Mouse (Mus musculus) liver, postnatal 0 days (tissue): ENCODE measurements around the gene Plcb3. TPM values are rescaled to one million over a fixed set of nuclear protein-coding genes. Genes with fewer than 3 reads are reported as not detected.
A peak's percentile ranks its signal among the peaks of the same experiment; 100 is the strongest.

Experiments used
- ATAC-seq: fragments of 200-750 bp; cut with Nextera tagmentation; 2 replicates; pipeline ENCODE4 v1.8.0; 2017; ENCODE audit warnings: mild to moderate bottlenecking, moderate library complexity
- DNase-seq: peaks from one replicate; pipeline ENCODE4 v3.0.0-alpha.2; 2016
- H3K27ac ChIP-seq: fragments of 300-500 bp; sonication (generic); 2 replicates; pipeline ENCODE4 v1.5.1; 2014; ENCODE audit warnings: antibody characterized with exemption, moderate library complexity, mild to moderate bottlenecking, low read depth
- H3K27me3 ChIP-seq: fragments of 300-500 bp; sonication (generic); 2 replicates; pipeline ENCODE4 v1.6.1; 2014; ENCODE audit warnings: low read length, control low read depth, mixed read lengths; ENCODE audit not compliant: insufficient read depth
- H3K36me3 ChIP-seq: fragments of 300-500 bp; sonication (generic); replicated peaks from 2 replicates; pipeline ENCODE4 v1.6.1; 2014; ENCODE audit warnings: mild to moderate bottlenecking, control low read depth, low read length, moderate library complexity, mixed read lengths; ENCODE audit not compliant: insufficient read depth
- H3K4me1 ChIP-seq: fragments of 300-500 bp; sonication (generic); 2 replicates; pipeline ENCODE4 v1.6.1; 2014; ENCODE audit warnings: antibody characterized with exemption, mild to moderate bottlenecking, control low read depth; ENCODE audit not compliant: insufficient read depth
- H3K4me2 ChIP-seq: fragments of 300-500 bp; sonication (generic); 2 replicates; pipeline ENCODE4 v1.6.1; 2014; ENCODE audit warnings: low read depth, mild to moderate bottlenecking, low read length, moderate library complexity, mixed read lengths
- H3K4me3 ChIP-seq: fragments of 300-500 bp; sonication (generic); 2 replicates; pipeline ENCODE4 v1.5.1; 2014; ENCODE audit warnings: low read depth, low read length
- H3K9ac ChIP-seq: fragments of 300-500 bp; sonication (generic); replicated peaks from 2 replicates; pipeline ENCODE4 v1.6.1; 2014; ENCODE audit warnings: mild to moderate bottlenecking, moderate library complexity
- H3K9me3 ChIP-seq: fragments of 300-500 bp; sonication (generic); 2 replicates; pipeline ENCODE4 v1.6.1; 2016; ENCODE audit warnings: mild to moderate bottlenecking, control low read depth, low read length, mixed read lengths
- CTCF ChIP-seq: sonication (generic); IDR thresholded peaks from 2 replicates; pipeline ENCODE4 v1.5.1; 2016; ENCODE audit warnings: antibody characterized with exemption, low read depth
- EP300 ChIP-seq: IDR thresholded peaks from 2 replicates; pipeline ENCODE4 v1.6.1; 2016; ENCODE audit warnings: antibody characterized with exemption, low read depth, mild to moderate bottlenecking
- WGBS: fragments of 180-500 bp; shearing (Covaris S2); extraction: QIAGEN DNeasy Blood & Tissue Kit; methylation state at CpG from one replicate; pipeline ENCODE4 v1.1.7; 2014; ENCODE audit not compliant: insufficient replicate concordance; 5-methylcytosine and 5-hydroxymethylcytosine counted together
- polyA plus RNA-seq: library from polyadenylated mRNA; unstranded; fragments of >200 nt; fragmentation: Nextera tagmentation; extraction: Ambion mirVana; gene quantifications from 2 replicates; pipeline ENCODE4 v1.2.1, GENCODE M21; 2015

Plcb3 gene
- 3.5 and 3.6 TPM in 2 replicates for polyA plus RNA-seq

DNA sequence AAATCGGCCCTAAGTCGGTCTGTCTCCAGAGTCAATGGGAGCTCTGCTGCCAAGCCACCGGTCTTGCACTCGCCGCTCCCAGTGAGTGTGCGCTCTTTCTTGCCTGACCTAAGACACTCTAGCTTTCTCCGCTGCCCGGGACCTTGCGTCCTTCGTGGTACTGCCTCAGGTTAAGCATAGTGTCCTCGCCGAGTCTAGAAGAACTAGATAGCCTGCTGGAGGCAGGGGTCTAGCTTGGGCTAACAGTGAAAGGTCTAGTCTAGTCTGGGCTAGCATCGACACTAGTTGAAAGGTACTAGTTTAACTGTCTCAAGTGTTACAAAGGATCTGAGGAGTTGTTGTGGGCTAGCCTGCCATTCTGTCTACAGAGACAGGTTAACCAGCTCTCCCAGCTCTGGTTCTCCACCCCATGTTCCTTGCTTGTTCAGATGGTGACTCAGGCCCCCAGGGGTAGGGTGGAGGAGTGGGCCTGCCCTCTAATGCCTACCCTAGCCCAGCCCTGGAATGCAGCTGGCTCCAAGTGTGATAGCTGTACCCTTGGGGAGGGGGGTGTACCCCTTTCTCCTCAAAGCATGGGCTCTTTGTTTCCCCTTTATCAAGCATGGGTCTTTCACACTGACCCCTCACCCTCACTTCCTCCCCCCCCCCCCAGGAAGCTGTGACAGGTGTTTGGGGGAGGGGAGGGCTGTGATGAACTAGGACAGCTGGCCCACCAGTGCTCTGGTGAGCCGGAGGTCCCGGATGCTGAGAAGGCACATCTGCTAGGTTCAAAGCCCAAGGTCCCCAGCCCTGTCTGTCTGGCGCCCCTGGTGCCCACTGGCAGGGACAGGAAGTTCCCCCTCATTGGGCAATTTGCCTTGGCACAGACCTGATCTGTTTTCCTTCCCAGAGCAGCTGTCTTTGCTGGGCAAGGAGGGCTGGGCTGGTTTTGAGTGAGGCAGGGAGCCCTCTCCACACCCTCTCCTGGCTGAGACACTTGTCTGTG, at the start of gene Plcb3:
TSS of gene Plcb3 (minus strand) at position 934 of the 985 bp plus-strand sequence.
- Histone ChIP-seq H3K4me2 (peak within 1 kb of the TSS; percentile 98), H3K27ac (peak within 1 kb of the TSS; percentile 88), H3K4me1 (peaks cover 37% of the 10 kb centered on the region), H3K9ac (peak within 1 kb of the TSS; percentile 74), H3K36me3 (peaks cover 7% of the 10 kb centered on the region), H3K9me3 (no peaks in the 10 kb centered on the region), H3K27me3 (no peaks in the 10 kb centered on the region), H3K4me3 (peak within 1 kb of the TSS; percentile 65)
- ATAC-seq = no peak
- DNase-seq = peak; percentile 79
- peak; percentile 60 for TF ChIP-seq CTCF
- TF ChIP-seq EP300 = peak; percentile 36; the same call in 1 of the 2 replicates
- under 1% methylated on average over 16 of the region's 16 CpGs for WGBS

GRCm38 (mm10) chr19:7020224-7020641, 44.0 kb upstream of the Plcb3 start:
- H3K27ac ChIP-seq = peak overlapping the region; percentile 97
- ATAC-seq (peak; percentile 12), DNase-seq (peak; percentile 74)
- H3K9me3 ChIP-seq = no peaks in the 10 kb centered on the region
- TF ChIP-seq EP300 (no peak), CTCF (peak; percentile 93)
- H3K4me2 ChIP-seq = peak overlapping the region; percentile 80
- H3K36me3 ChIP-seq = peaks cover 56% of the 10 kb centered on the region
- peaks cover 18% of the 10 kb centered on the region for H3K4me1 ChIP-seq
- WGBS = 18% methylated on average over 3 of the region's 3 CpGs
- peak overlapping the region; percentile 73; the same call in 1 of the 2 replicates for H3K9ac ChIP-seq
- no peaks in the 10 kb centered on the region for H3K27me3 ChIP-seq
- H3K4me3 ChIP-seq = no peak overlapping the region

- peak; percentile 83 for DNase-seq
- H3K4me2 ChIP-seq = peak within 1 kb of the TSS; percentile 80
- WGBS = 30% methylated on average over 5 of the region's 5 CpGs
These were observed 42.9 kb upstream of the Plcb3 start, which contains the start of gene Fermt3 for GRCm38 (mm10) chr19:7019191-7019590. Gene Fermt3 (minus strand): TSS chr19:7019469.

GRCm38 (mm10) chr19:7018546-7018945, 42.3 kb upstream of the Plcb3 start:
- TF ChIP-seq EP300 = no peak
- no peak for TF ChIP-seq CTCF
- WGBS = 26% methylated on average over 11 of the region's 11 CpGs
- H3K27ac ChIP-seq = peak overlapping the region; percentile 97
- DNase-seq (no peak), ATAC-seq (peak; percentile 9)
- peak overlapping the region; percentile 54 for H3K4me3 ChIP-seq
- no peaks in the 10 kb centered on the region for H3K27me3 ChIP-seq
- H3K9me3 ChIP-seq = no peaks in the 10 kb centered on the region
- H3K36me3 ChIP-seq = peaks cover 55% of the 10 kb centered on the region
- peak overlapping the region; percentile 80 for H3K4me2 ChIP-seq
- peak overlapping the region; percentile 73 for H3K9ac ChIP-seq
- H3K4me1 ChIP-seq = peaks cover 18% of the 10 kb centered on the region

More at GRCm38 (mm10) chr19:7019191-7019590, 42.9 kb upstream of the Plcb3 start, which contains the start of gene Fermt3:
- H3K9ac ChIP-seq = peak within 1 kb of the TSS; percentile 73
- no peaks in the 10 kb centered on the region for H3K9me3 ChIP-seq
- ATAC-seq = peak; percentile 63
- no peaks in the 10 kb centered on the region for H3K27me3 ChIP-seq
- peak within 1 kb of the TSS; percentile 97 for H3K27ac ChIP-seq
- H3K4me1 ChIP-seq = peaks cover 18% of the 10 kb centered on the region
- H3K36me3 ChIP-seq = peaks cover 54% of the 10 kb centered on the region
- H3K4me3 ChIP-seq = peak within 1 kb of the TSS; percentile 54
- TF ChIP-seq EP300 (no peak), CTCF (no peak)

DNA sequence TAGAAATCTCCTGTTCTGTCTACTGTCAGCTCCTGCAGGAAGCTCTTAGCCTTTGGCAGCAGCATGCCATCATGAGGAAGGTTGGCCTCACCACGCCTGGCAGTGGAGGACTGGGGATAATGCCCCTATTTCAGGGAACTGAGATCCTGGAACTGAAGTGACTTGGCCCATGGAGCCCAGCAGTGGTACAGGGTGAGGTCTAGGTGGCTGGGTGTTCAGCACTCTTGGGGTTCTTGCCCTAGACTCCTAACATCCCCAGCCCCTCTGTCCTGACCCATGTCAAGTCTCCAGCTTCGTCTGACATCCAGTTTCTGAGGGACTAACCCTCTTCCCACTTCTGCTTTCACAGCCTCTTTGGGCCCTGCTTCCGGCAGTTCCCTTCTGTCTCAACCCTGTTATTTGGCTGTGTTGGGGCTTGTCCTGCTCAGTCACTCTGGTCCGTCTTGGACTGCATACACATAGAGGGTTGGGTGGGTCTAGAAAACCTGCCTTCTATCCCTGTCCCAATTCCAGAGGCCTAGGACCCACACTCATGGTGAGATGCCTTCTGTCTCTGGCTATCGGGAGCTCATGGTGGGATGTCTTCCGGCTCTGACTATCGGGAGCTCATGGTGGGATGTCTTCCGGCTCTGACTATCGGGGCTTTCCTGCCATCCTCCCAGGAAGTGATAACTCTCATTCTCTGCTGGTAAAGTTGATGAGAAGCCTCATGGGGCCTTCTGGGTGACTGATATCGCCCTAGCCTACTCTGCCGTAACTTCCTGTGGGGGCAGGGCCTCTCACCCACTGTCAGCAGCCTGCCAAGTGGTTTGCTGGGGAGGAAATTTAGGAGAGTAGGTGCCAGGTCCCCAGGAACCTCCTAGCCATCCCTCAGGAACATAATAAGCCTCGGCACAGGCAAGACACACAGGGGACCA, 41.5 kb upstream of the Plcb3 start:
- Histone ChIP-seq H3K4me3 (peak overlapping the region; percentile 54), H3K4me2 (peak overlapping the region; percentile 80), H3K9ac (peak overlapping the region; percentile 73), H3K9me3 (no peaks in the 10 kb centered on the region), H3K36me3 (peaks cover 54% of the 10 kb centered on the region), H3K4me1 (peaks cover 18% of the 10 kb centered on the region), H3K27ac (peak overlapping the region; percentile 97), H3K27me3 (no peaks in the 10 kb centered on the region)
- DNase-seq = peak; percentile 81
- WGBS = 22% methylated on average over 12 of the region's 12 CpGs
- TF ChIP-seq EP300 = peak; percentile 89
- TF ChIP-seq CTCF = no peak
- peak; percentile 85 for ATAC-seq
